Comparison of ENCODE assay signal across 9 mouse cellular contexts in the genomic region with DNA sequence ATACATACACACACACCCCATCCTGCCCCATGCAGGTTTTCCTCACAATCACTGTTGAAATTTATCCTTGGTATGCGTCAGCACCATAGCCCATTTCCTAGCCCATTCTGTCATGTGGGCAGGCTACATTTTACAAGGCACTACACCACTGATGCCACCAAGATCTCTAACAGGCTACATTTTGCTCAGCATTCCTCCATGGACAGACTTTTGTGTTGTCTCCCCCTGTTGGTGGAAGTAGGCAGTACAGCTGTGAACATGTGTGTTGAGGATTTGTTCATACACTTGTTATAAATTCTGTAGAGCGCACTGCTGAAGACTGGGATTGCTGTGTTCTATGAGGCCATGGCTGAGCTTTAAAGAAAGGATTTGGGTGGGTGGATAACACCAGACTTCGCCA. TPM values are rescaled to one million over a fixed set of nuclear protein-coding genes. Genes with fewer than 3 reads are reported as not detected.
DNase-seq lines count a peak whose midpoint lies in the region; ATAC-seq and TF ChIP-seq lines count a peak whose summit lies in the region.
"Had no signal": no experiment of that assay in that cellular context is flagged by ENCODE, and none has a peak within 500 bp of the region (broad histone marks: within the 10 kb centered on the region; RNA-seq: fewer than 3 reads in every experiment).

No protein-coding gene starts in this region.

- H3K79me2 ChIP-seq in CH12.LX (replicated peaks; ENCODE audit: control insufficient read depth, extremely low read depth, insufficient read depth, poor library complexity, severe bottlenecking), result no peaks in the 10 kb centered on the region

- peak; percentile 72 for ATAC-seq in common myeloid progenitor, adult 5-6 weeks (replicated peaks; ENCODE audit: low read depth, poor library complexity, severe bottlenecking)
- peak; percentile 80 for ATAC-seq in megakaryocyte progenitor cell, adult 5-6 weeks (replicated peaks; ENCODE audit: poor library complexity)
- no peak for ATAC-seq in activated CD4-positive, CD25-positive, alpha-beta regulatory T cell, adult 4 months

- in situ Hi-C loops in CH12.LX (cut with MboI; ENCODE audit: low pct_ligation_motif_present, low pct_unique_long_range_greater_than_20kb, low sequenced_read_pairs), result no loop called here

- TF ChIP-seq POLR2A in CH12.LX (IDR thresholded peaks at IDR 0.05; ENCODE audit: low read depth, low read length), result no peak

- intact Hi-C loops in gastrocnemius, postnatal 14 days (cut with DNase I; ENCODE audit: low total_unique reads), result no loop called here

- TF ChIP-seq CTCF in CH12.LX (conservative IDR thresholded peaks at IDR 0.05 in 1 of 2, IDR thresholded peaks at IDR 0.05 in 1 of 2; ENCODE audit: low read depth in 2 of 2, low read length in 2 of 2), result peak; percentile 84 to 91

- no peak overlapping the region for H3K9ac ChIP-seq in CH12.LX (ENCODE audit: insufficient read depth, low read depth)
- H3K9ac ChIP-seq: hindbrain, embryonic 15.5 days had no signal

- H3K4me1 ChIP-seq in CH12.LX (ENCODE audit: control insufficient read depth in 1 of 2, insufficient read depth in 2 of 2), result peaks cover 0 to 3% of the 10 kb centered on the region in 2 experiments; a peak in 1 of 4 replicates
- H3K4me1 ChIP-seq: hindbrain, embryonic 15.5 days had no signal

- dilution Hi-C loops in CH12.LX (cut with MboI; ENCODE audit: extremely low pct_ligation_motif_present, extremely low pct_unique_long_range_greater_than_20kb, low sequenced_read_pairs), result no loop called here

- DNase-seq in CH12.LX (ENCODE audit: extremely low read depth), result peak; percentile 72
- peak; percentile 79 to 93 for DNase-seq in adrenal gland, adult (ENCODE audit: inconsistent age in 2 of 2, low spot score in 1 of 2)
- DNase-seq in gastrocnemius, postnatal 14 days, result peak; percentile 65
- peak; percentile 77 to 97 for DNase-seq in layer of hippocampus, postnatal 25 days (ENCODE audit: extremely low spot score in 1 of 2, low spot score in 1 of 2)
- DNase-seq in right cerebral cortex, postnatal 10 days (ENCODE audit: low spot score in 2 of 2), result peak; percentile 89 to 90

- H3K27me3 ChIP-seq in CH12.LX (replicated peaks), result no peaks in the 10 kb centered on the region
- H3K27me3 ChIP-seq: hindbrain, embryonic 15.5 days had no signal

- H3K4me2 ChIP-seq in CH12.LX (ENCODE audit: insufficient read depth, low read depth, poor library complexity, severe bottlenecking), result no peak overlapping the region
- H3K4me2 ChIP-seq: hindbrain, embryonic 15.5 days had no signal

- H3K27ac ChIP-seq in CH12.LX (ENCODE audit: insufficient read depth, low read depth), result no peak overlapping the region
- H3K27ac ChIP-seq: hindbrain, embryonic 15.5 days had no signal

- H3K9me3 ChIP-seq in CH12.LX (replicated peaks; ENCODE audit: low read length), result no peaks in the 10 kb centered on the region
- H3K9me3 ChIP-seq: hindbrain, embryonic 15.5 days had no signal

- TF ChIP-seq EP300 in CH12.LX (IDR thresholded peaks at IDR 0.05; ENCODE audit: low read length), result no peak

- no peak overlapping the region for H3K4me3 ChIP-seq in CH12.LX (replicated peaks in 1 of 3; ENCODE audit: low read depth in 2 of 3, low read length in 2 of 3, poor library complexity in 1 of 3)
- H3K4me3 ChIP-seq: hindbrain, embryonic 15.5 days had no signal

- H3K36me3 ChIP-seq in CH12.LX (replicated peaks in 1 of 2; ENCODE audit: control insufficient read depth in 1 of 2, insufficient read depth in 1 of 2, low read length in 1 of 2), result peaks cover 14 to 76% of the 10 kb centered on the region in 2 experiments

- TF ChIP-seq RAD21 in CH12.LX (IDR thresholded peaks at IDR 0.05; ENCODE audit: low read depth, low read length), result peak; percentile 62

TF ChIP-seq in CH12.LX, 34 proteins besides CTCF, POLR2A, EP300 and RAD21:
- TF ChIP-seq HCFC1 (IDR thresholded peaks at IDR 0.05; ENCODE audit: low read depth, low read length), result no peak
- TF ChIP-seq IRF4 (IDR thresholded peaks at IDR 0.05; ENCODE audit: low read depth, low read length), result no peak
- peak; percentile 79 for TF ChIP-seq SMC3 (IDR thresholded peaks at IDR 0.05; ENCODE audit: low read depth, low read length)
- TF ChIP-seq TCF12 (IDR thresholded peaks at IDR 0.05; ENCODE audit: low read depth, low read length), result 0 out of 2 replicates have a peak, but pooled peaks have one; percentile 13

RNA-seq across cellular contexts. Expression of a gene that starts 21.7 kb away (rescaled TPM):
- total RNA-seq in CH12.LX (2012; rRNA removed) (12.5 and 14.8 TPM in 2 replicates), CH12.LX (2014; rRNA removed) (3.5 and 4.4 TPM in 2 replicates)
- polyA plus RNA-seq in CH12.LX (2012; ENCODE audit: insufficient read length, low read depth), result 9.7 and 14.5 TPM in 2 replicates
- total RNA-seq in common myeloid progenitor, adult 5-6 weeks (2017), result 4.0 and 6.1 TPM in 2 replicates
- 10 to 100 TPM; 16.2 to 17.2 TPM for total RNA-seq in gastrocnemius, postnatal 14 days (2021)
- total RNA-seq in layer of hippocampus, postnatal 25 days (2021), result 100 to 1,000 TPM; 315 to 348 TPM
- 2.9 and 5.9 TPM in 2 replicates for total RNA-seq in megakaryocyte progenitor cell, adult 5-6 weeks (2015)
- 2.3 and 2.4 TPM in 2 replicates for total RNA-seq in megakaryocyte progenitor cell, adult 5-6 weeks (2017)
- polyA plus RNA-seq in activated CD4-positive, CD25-positive, alpha-beta regulatory T cell, adult 4 months (2017; shearing (Covaris generic)), result 10 to 100 TPM in 1 of 2 experiments, 1 to 10 TPM in 1; 9.3 to 11.0 TPM

RNA-seq across cellular contexts. Expression of a gene that starts 33.4 kb away (rescaled TPM):
- total RNA-seq in CH12.LX (2012; rRNA removed), result 1.1 and 1.7 TPM in 2 replicates
- total RNA-seq in CH12.LX (2014; rRNA removed), result 0.58 TPM in 2 replicates
- 0.44 and 0.72 TPM in 2 replicates for polyA plus RNA-seq in CH12.LX (2012; ENCODE audit: insufficient read length, low read depth)
- total RNA-seq in common myeloid progenitor, adult 5-6 weeks (2017), result 0.05 TPM in 1 of 2 replicates, not detected in the other
- total RNA-seq in gastrocnemius, postnatal 14 days (2021), result under 1 TPM; 0.11 to 0.14 TPM
- total RNA-seq in layer of hippocampus, postnatal 25 days (2021), result under 1 TPM; 0.49 to 0.54 TPM
- total RNA-seq in megakaryocyte progenitor cell, adult 5-6 weeks (2015), result not detected in 2 replicates
- 0.46 TPM in 1 of 2 replicates, not detected in the other for total RNA-seq in megakaryocyte progenitor cell, adult 5-6 weeks (2017)
- polyA plus RNA-seq in activated CD4-positive, CD25-positive, alpha-beta regulatory T cell, adult 4 months (2017; shearing (Covaris generic)), result under 1 TPM; 0.24 to 0.66 TPM

RNA-seq across cellular contexts. Expression of a gene that starts 33.7 kb away (rescaled TPM):
- total RNA-seq in CH12.LX (2012; rRNA removed), result 71.1 and 94.5 TPM in 2 replicates
- 58.9 and 62.2 TPM in 2 replicates for total RNA-seq in CH12.LX (2014; rRNA removed)
- polyA plus RNA-seq in CH12.LX (2012; ENCODE audit: insufficient read length, low read depth), result 86.3 and 101 TPM in 2 replicates
- 20.7 and 33.8 TPM in 2 replicates for total RNA-seq in common myeloid progenitor, adult 5-6 weeks (2017)
- total RNA-seq in gastrocnemius, postnatal 14 days (2021), result 1 to 10 TPM; 2.0 to 3.1 TPM
- total RNA-seq in layer of hippocampus, postnatal 25 days (2021), result 1 to 10 TPM in 1 of 2 experiments, under 1 TPM in 1; 0.39 to 1.2 TPM
- 40.3 and 51.0 TPM in 2 replicates for total RNA-seq in megakaryocyte progenitor cell, adult 5-6 weeks (2015)
- total RNA-seq in megakaryocyte progenitor cell, adult 5-6 weeks (2017), result 32.5 and 38.1 TPM in 2 replicates
- 10 to 100 TPM; 69.0 to 76.6 TPM for polyA plus RNA-seq in activated CD4-positive, CD25-positive, alpha-beta regulatory T cell, adult 4 months (2017; shearing (Covaris generic))

RNA-seq across cellular contexts. Expression of a gene that starts 51.2 kb away (rescaled TPM):
- total RNA-seq in CH12.LX (2012; rRNA removed), result 16.9 and 18.5 TPM in 2 replicates
- 14.0 and 14.7 TPM in 2 replicates for total RNA-seq in CH12.LX (2014; rRNA removed)
- polyA plus RNA-seq in CH12.LX (2012; ENCODE audit: insufficient read length, low read depth), result 23.4 and 27.3 TPM in 2 replicates
- 26.6 and 28.1 TPM in 2 replicates for total RNA-seq in common myeloid progenitor, adult 5-6 weeks (2017)
- 100 to 1,000 TPM; 319 to 324 TPM for total RNA-seq in gastrocnemius, postnatal 14 days (2021)
- 100 to 1,000 TPM; 257 to 273 TPM for total RNA-seq in layer of hippocampus, postnatal 25 days (2021)
- 23.8 and 24.8 TPM in 2 replicates for total RNA-seq in megakaryocyte progenitor cell, adult 5-6 weeks (2015)
- 22.4 and 24.0 TPM in 2 replicates for total RNA-seq in megakaryocyte progenitor cell, adult 5-6 weeks (2017)
- polyA plus RNA-seq in activated CD4-positive, CD25-positive, alpha-beta regulatory T cell, adult 4 months (2017; shearing (Covaris generic)), result 10 to 100 TPM; 18.9 to 22.0 TPM

Comparison
In these comparisons a context has a peak if more than half of its experiments do, and no peak if none do; other contexts are left out.
1. RNA of a gene that starts 21.7 kb away (total RNA-seq): 315 to 348 TPM in layer of hippocampus, postnatal 25 days; 16.2 to 17.2 TPM in gastrocnemius, postnatal 14 days, 3.5 to 14.8 TPM in CH12.LX, 4.0 to 6.1 TPM in common myeloid progenitor, adult 5-6 weeks and 2.3 to 5.9 TPM in megakaryocyte progenitor cell, adult 5-6 weeks; every median in the first group is over 10 times any median in the second.
2. Peak in every context shown above with its lines, with median percentiles within 50 percentile points of each other: DNase-seq.